Mouse (Mus musculus): ENCODE results near the gene Ten1. TPM values are rescaled to one million over a fixed set of nuclear protein-coding genes. Genes with fewer than 3 reads are reported as not detected.
A peak's percentile ranks its signal among the peaks of the same experiment; 100 is the strongest.

Gene Ten1
- polyA plus RNA-seq, 1 experiment: 181 TPM

DNA sequence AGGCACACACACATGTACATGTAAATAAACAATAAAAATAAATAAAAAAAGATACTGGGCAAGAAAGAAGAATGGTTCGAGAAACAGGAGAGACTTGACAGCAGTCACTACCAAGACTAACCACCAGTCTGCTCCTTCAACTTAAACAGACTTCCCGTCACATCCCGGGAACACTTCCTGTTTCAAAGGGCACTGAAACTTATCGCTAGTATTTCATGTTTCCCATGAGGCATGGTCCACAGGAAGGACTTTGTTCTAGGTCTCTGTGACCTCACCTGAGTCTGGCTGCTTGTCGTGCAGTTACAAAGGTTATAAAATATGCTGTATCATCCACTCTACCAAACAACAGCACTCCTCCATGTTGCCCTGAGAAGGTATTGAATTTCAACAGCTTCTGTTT, 3.4 kb upstream of the Ten1 start:
- Histone ChIP-seq H3K9me3 (no peaks in the 10 kb centered on the region), H3K36me3 (replicated peaks; ENCODE audit: low read length) (peaks cover 33% of the 10 kb centered on the region), H3K4me3 (replicated peaks) (peak overlapping the region; percentile 89), H3K4me1 (peaks cover 72% of the 10 kb centered on the region), H3K27me3 (replicated peaks) (no peaks in the 10 kb centered on the region)
- TF ChIP-seq GATA1 (IDR thresholded peaks at IDR 0.05; ENCODE audit: borderline replicate concordance, low read length) (no peak), FLI1 (IDR thresholded peaks at IDR 0.05; ENCODE audit: low read length) (no peak)

DNA sequence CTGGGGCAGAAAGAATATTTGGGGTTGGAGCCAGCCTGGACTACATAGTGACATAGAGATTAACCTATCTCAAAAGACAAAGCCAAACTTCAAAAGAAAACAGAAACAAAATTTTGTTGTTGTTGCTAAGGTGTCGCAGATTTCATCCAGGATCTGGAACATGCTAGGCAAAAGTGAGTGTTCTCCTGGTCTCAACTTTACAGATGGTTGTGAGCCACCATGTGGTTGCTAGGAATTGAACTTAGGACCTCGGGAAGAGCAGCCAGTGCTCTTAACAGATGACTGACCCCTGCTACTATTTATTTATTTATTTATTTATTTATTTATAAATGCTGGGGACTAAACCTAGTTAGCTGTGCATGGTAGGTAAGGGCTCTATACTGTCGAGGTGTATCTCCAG, 2.3 kb upstream of the Ten1 start:
- H3K9me3 ChIP-seq: no peaks in the 10 kb centered on the region
- no peak overlapping the region for H3K4me3 ChIP-seq (replicated peaks)
- TF ChIP-seq FLI1 (IDR thresholded peaks at IDR 0.05; ENCODE audit: low read length) (no peak), GATA1 (IDR thresholded peaks at IDR 0.05; ENCODE audit: borderline replicate concordance, low read length) (no peak)
- H3K4me1 ChIP-seq: peaks cover 70% of the 10 kb centered on the region
- no peaks in the 10 kb centered on the region for H3K27me3 ChIP-seq (replicated peaks)
- H3K36me3 ChIP-seq (replicated peaks; ENCODE audit: low read length): peaks cover 30% of the 10 kb centered on the region

DNA sequence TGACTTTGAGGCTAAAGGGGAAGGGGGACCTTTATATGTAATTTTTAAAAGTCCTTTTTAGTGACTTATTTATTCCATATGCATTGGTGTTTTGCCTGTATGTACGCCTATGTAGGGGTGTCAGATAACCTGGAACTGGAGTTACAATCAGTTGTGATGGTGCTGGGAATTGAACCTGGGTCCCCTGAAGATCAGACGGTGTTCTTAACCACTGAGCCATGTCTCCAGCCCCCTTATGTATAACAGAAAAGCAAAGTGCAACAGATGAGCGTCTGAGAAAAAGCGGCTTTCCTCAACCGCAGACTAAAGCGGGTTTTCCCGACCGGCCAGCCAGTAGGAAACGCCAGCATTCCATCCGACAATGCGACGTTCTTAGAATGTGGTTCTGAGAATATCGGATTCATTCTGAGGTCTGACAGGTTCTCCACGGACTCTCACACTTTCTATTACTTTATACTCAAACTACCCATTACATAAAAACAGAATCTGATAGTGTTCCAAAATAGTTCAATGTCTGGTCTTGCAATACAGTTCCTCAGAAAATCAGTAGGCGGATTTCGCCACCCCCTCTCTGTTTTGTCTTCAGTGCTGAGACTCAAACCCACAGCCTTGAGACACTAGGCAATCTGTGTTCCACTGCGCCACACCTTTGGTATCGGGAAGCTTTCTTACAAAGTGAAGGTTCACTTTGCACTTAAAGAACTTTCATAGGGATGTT, 1.6 kb upstream of the Ten1 start:
- no peaks in the 10 kb centered on the region for H3K27me3 ChIP-seq (replicated peaks)
- H3K9me3 ChIP-seq: no peaks in the 10 kb centered on the region
- peaks cover 72% of the 10 kb centered on the region for H3K4me1 ChIP-seq
- TF ChIP-seq GATA1 (IDR thresholded peaks at IDR 0.05; ENCODE audit: borderline replicate concordance, low read length) (no peak), FLI1 (IDR thresholded peaks at IDR 0.05; ENCODE audit: low read length) (no peak)
- peaks cover 27% of the 10 kb centered on the region for H3K36me3 ChIP-seq (replicated peaks; ENCODE audit: low read length)
- peak overlapping the region; percentile 65 for H3K4me3 ChIP-seq (replicated peaks)

GRCm38 (mm10) chr11:116197584-116197906, 1.1 kb upstream of the Ten1 start:
- no peaks in the 10 kb centered on the region for H3K9me3 ChIP-seq
- peaks cover 29% of the 10 kb centered on the region for H3K36me3 ChIP-seq (replicated peaks; ENCODE audit: low read length)
- peaks cover 72% of the 10 kb centered on the region for H3K4me1 ChIP-seq
- H3K4me3 ChIP-seq (replicated peaks): peak overlapping the region; percentile 97
- no peak for TF ChIP-seq GATA1 (IDR thresholded peaks at IDR 0.05; ENCODE audit: borderline replicate concordance, low read length)
- TF ChIP-seq FLI1 (IDR thresholded peaks at IDR 0.05; ENCODE audit: low read length): no peak
- H3K27me3 ChIP-seq (replicated peaks): no peaks in the 10 kb centered on the region

GRCm38 (mm10) chr11:116198132-116198531, 523 bp upstream of the Ten1 start:
- Histone ChIP-seq H3K4me3 (replicated peaks) (peak overlapping the region; percentile 97), H3K36me3 (replicated peaks; ENCODE audit: low read length) (peaks cover 34% of the 10 kb centered on the region), H3K9me3 (no peaks in the 10 kb centered on the region), H3K27me3 (replicated peaks) (no peaks in the 10 kb centered on the region), H3K4me1 (peaks cover 66% of the 10 kb centered on the region)
- TF ChIP-seq FLI1 (IDR thresholded peaks at IDR 0.05; ENCODE audit: low read length) (no peak), GATA1 (IDR thresholded peaks at IDR 0.05; ENCODE audit: borderline replicate concordance, low read length) (no peak)

DNA sequence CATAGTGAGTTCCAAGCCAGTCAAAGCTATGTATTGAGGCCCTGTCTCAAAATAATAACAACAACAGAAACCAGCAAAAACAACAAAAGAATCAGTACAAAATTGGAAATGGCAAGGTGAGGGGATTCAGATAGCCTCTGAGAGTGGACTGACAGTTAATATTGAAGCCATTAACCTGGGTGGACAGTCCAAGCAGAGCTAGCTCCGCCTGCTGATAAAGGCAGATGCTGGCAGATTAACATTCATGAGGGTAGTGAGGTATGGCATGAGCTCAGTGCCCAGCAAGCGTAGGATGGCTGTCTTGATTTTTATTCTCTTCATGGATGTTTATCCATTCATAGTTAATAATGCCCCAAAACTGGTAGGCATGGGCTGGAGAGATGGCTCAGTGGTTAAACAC, 2.5 kb downstream of the Ten1 start:
- H3K4me3 ChIP-seq (replicated peaks): no peak overlapping the region
- H3K4me1 ChIP-seq: peaks cover 39% of the 10 kb centered on the region
- peaks cover 56% of the 10 kb centered on the region for H3K36me3 ChIP-seq (replicated peaks; ENCODE audit: low read length)
- no peaks in the 10 kb centered on the region for H3K27me3 ChIP-seq (replicated peaks)
- no peaks in the 10 kb centered on the region for H3K9me3 ChIP-seq
- TF ChIP-seq GATA1 (IDR thresholded peaks at IDR 0.05; ENCODE audit: borderline replicate concordance, low read length): no peak
- no peak for TF ChIP-seq FLI1 (IDR thresholded peaks at IDR 0.05; ENCODE audit: low read length)

- H3K9me3 ChIP-seq: peaks cover 5% of the 10 kb centered on the region; the same call in 1 of the 2 replicates
- no peaks in the 10 kb centered on the region for H3K27me3 ChIP-seq (replicated peaks)
- TF ChIP-seq GATA1 (IDR thresholded peaks at IDR 0.05; ENCODE audit: borderline replicate concordance, low read length) (no peak), FLI1 (IDR thresholded peaks at IDR 0.05; ENCODE audit: low read length) (no peak)
- H3K4me1 ChIP-seq: peaks cover 20% of the 10 kb centered on the region
- H3K4me3 ChIP-seq (replicated peaks): no peak overlapping the region
- H3K36me3 ChIP-seq (replicated peaks; ENCODE audit: low read length): peaks cover 60% of the 10 kb centered on the region
Observed at GRCm38 (mm10) chr11:116203150-116203549, 4.5 kb downstream of the Ten1 start.

- Histone ChIP-seq H3K4me1 (peaks cover 10% of the 10 kb centered on the region), H3K9me3 (peaks cover 5% of the 10 kb centered on the region; the same call in 1 of the 2 replicates), H3K4me3 (replicated peaks) (no peak overlapping the region), H3K27me3 (replicated peaks) (no peaks in the 10 kb centered on the region), H3K36me3 (replicated peaks; ENCODE audit: low read length) (peaks cover 77% of the 10 kb centered on the region)
- TF ChIP-seq GATA1 (IDR thresholded peaks at IDR 0.05; ENCODE audit: borderline replicate concordance, low read length) (no peak), FLI1 (IDR thresholded peaks at IDR 0.05; ENCODE audit: low read length) (no peak)
Observed at GRCm38 (mm10) chr11:116206678-116207077, 8.0 kb downstream of the Ten1 start.

DNA sequence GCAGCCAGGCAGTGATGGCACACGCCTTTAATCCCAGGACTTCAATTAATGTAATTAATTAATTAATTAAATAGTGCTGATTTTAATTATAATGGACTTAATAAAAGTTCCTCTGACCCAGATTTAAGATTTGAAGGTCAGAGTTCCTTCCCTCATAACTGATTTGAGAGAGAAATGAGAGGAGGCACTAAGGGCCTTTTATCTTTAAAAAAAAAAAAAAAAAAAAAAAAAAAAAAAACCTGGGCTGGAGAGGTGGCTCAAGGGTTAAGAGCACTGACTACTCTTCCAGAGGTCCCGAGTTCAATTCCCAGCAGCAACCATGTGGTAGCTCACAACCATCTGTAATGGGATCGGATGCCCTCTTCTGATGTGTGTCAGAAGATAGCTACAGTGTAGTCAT, 10.0 kb downstream of the Ten1 start:
- Histone ChIP-seq H3K27me3 (replicated peaks) (no peaks in the 10 kb centered on the region), H3K4me1 (peaks cover 7% of the 10 kb centered on the region), H3K4me3 (replicated peaks) (no peak overlapping the region), H3K9me3 (peaks cover 5% of the 10 kb centered on the region; the same call in 1 of the 2 replicates), H3K36me3 (replicated peaks; ENCODE audit: low read length) (peaks cover 70% of the 10 kb centered on the region)
- TF ChIP-seq FLI1 (IDR thresholded peaks at IDR 0.05; ENCODE audit: low read length): no peak
- no peak for TF ChIP-seq GATA1 (IDR thresholded peaks at IDR 0.05; ENCODE audit: borderline replicate concordance, low read length)

DNA sequence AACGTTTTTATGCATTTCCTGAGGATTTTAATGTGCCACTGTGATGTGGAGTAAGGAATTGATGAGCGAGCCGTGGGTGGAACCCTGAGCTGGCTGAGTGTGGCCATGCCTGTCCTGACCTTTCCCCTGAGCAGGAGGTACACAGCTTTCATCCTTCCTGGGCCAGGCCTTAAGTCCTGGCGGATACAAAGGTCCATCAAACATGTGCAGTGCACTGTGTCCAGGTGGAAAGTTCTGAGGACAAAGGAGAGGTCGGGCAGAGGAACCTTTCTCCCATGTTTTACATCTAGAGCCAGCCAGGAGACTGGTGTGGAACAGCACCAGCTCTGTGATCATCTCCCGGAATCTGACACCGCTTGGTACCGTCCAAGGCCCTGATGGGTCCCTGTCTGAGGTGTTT, 10.6 kb downstream of the Ten1 start:
- H3K36me3 ChIP-seq (replicated peaks; ENCODE audit: low read length): peaks cover 69% of the 10 kb centered on the region
- TF ChIP-seq FLI1 (IDR thresholded peaks at IDR 0.05; ENCODE audit: low read length) (no peak), GATA1 (IDR thresholded peaks at IDR 0.05; ENCODE audit: borderline replicate concordance, low read length) (no peak)
- H3K9me3 ChIP-seq: peaks cover 5% of the 10 kb centered on the region; the same call in 1 of the 2 replicates

More for the DNA sequence above, 10.6 kb downstream of the Ten1 start:
- no peak overlapping the region for H3K4me3 ChIP-seq (replicated peaks)
- H3K27me3 ChIP-seq (replicated peaks): no peaks in the 10 kb centered on the region
- H3K4me1 ChIP-seq: peaks cover 10% of the 10 kb centered on the region
